Mouse (Mus musculus) midbrain, embryonic 14.5 days (tissue): Measurements from ENCODE around the gene Hipk2. TPM values are rescaled to one million over a fixed set of nuclear protein-coding genes. Genes with fewer than 3 reads are reported as not detected.

Experiments used
- ATAC-seq: fragments of 200-750 bp; cut with Nextera tagmentation; 2 replicates; pipeline ENCODE4 v1.8.0; 2017; ENCODE audit warnings: moderate number of reproducible peaks, moderate library complexity; ENCODE audit not compliant: low FRiP score, low TSS enrichment
- DNase-seq: peaks from one replicate; pipeline ENCODE4 v3.0.0-alpha.2; 2015
- H3K27ac ChIP-seq: fragments of 300-500 bp; sonication (generic); replicated peaks from 2 replicates; pipeline ENCODE4 v1.5.1; 2014; ENCODE audit warnings: mild to moderate bottlenecking, low read depth, low read length, moderate library complexity
- H3K27me3 ChIP-seq: fragments of 300-500 bp; sonication (generic); 2 replicates; pipeline ENCODE4 v1.6.1; 2014; ENCODE audit warnings: low read length, control low read depth, mixed read lengths; ENCODE audit not compliant: control insufficient read depth, insufficient read depth
- H3K36me3 ChIP-seq: fragments of 300-500 bp; sonication (generic); 2 replicates; pipeline ENCODE4 v1.6.1; 2014; ENCODE audit warnings: low read length, control low read depth; ENCODE audit not compliant: control insufficient read depth, insufficient read depth
- H3K4me1 ChIP-seq: fragments of 300-500 bp; sonication (generic); 2 replicates; pipeline ENCODE4 v1.6.1; 2014; ENCODE audit warnings: mild to moderate bottlenecking, antibody characterized with exemption, low read length, control low read depth; ENCODE audit not compliant: control insufficient read depth, insufficient read depth
- H3K4me2 ChIP-seq: fragments of 300-500 bp; sonication (generic); 2 replicates; pipeline ENCODE4 v1.6.1; 2014; ENCODE audit warnings: mild to moderate bottlenecking, low read length, moderate library complexity
- H3K4me3 ChIP-seq: fragments of 300-500 bp; sonication (generic); replicated peaks from 2 replicates; pipeline ENCODE4 v1.5.1; 2014; ENCODE audit warnings: low read depth, low read length
- H3K9ac ChIP-seq: fragments of 300-500 bp; sonication (generic); replicated peaks from 2 replicates; pipeline ENCODE4 v1.6.1; 2014; ENCODE audit warnings: mild to moderate bottlenecking, low read length, moderate library complexity
- H3K9me3 ChIP-seq: fragments of 300-500 bp; sonication (generic); 2 replicates; pipeline ENCODE4 v1.6.1; 2016; ENCODE audit warnings: low read length, control low read depth, mixed read lengths; ENCODE audit not compliant: control insufficient read depth
- WGBS: fragments of 180-500 bp; shearing (Covaris S2); extraction: QIAGEN DNeasy Blood & Tissue Kit; methylation state at CpG from one replicate; pipeline ENCODE4 v1.1.7; 2014; 5-methylcytosine and 5-hydroxymethylcytosine counted together
- polyA plus RNA-seq: library from polyadenylated mRNA; unstranded; fragments of >200 nt; fragmentation: Nextera tagmentation; extraction: Ambion mirVana; gene quantifications from 2 replicates; pipeline ENCODE4 v1.2.1, GENCODE M21; 2014

Hipk2 gene
- polyA plus RNA-seq, 1 experiment from 2014 or later = 41.3 TPM

DNA sequence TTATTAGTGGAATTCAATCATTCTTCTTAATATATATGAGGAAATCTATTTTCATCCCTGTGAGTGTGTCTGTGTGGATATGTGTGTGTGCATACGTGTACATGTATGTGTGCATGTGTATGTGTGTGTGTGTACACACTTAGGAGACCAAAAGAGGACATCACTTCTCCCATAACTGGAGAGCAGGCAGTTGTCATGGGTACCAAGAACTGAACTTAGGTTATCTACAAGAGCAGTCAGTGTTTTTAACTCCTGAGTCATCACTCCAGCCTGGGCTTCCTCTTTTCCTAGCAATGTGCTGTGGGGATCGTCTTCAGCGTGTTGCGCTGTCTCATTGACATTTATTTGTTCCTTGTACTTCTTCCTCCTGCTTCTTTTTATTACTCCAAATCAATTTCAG is 24.1 kb upstream of the Hipk2 start:
- H3K4me3 ChIP-seq = no peak overlapping the region
- peaks cover 4% of the 10 kb centered on the region; the same call in 1 of the 2 replicates for H3K4me1 ChIP-seq
- no peaks in the 10 kb centered on the region for H3K27me3 ChIP-seq
- H3K27ac ChIP-seq = no peak overlapping the region
- H3K9me3 ChIP-seq = no peaks in the 10 kb centered on the region
- no peak overlapping the region for H3K4me2 ChIP-seq
- DNase-seq (no peak), ATAC-seq (no peak)
- no peaks in the 10 kb centered on the region for H3K36me3 ChIP-seq
- 94% methylated on average over 4 of the region's 4 CpGs for WGBS
- no peak overlapping the region for H3K9ac ChIP-seq

DNA sequence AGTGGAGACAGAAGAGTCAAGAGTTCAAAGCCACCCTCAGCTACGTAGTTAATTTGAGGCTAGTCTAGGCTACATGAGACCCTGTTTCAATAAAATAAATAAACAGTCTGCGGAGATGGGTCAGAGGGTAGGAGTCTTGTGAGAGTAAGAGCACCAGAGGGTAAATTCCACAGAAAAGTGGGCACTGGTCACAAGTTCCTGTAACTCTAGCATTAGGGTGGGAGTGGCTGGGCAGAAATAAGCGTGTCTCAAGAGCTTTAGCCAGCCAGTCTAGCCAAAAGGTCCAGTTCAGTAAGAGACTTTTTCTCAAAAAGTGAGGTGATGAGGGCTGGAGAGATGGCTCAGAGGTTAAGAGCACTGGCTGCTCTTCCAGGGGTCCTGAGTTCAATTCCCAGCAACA is 17.6 kb upstream of the Hipk2 start:
- Histone ChIP-seq H3K27me3 (no peaks in the 10 kb centered on the region), H3K9ac (no peak overlapping the region), H3K9me3 (no peaks in the 10 kb centered on the region), H3K4me2 (no peak overlapping the region), H3K36me3 (no peaks in the 10 kb centered on the region), H3K4me3 (no peak overlapping the region), H3K27ac (no peak overlapping the region), H3K4me1 (peaks cover 4% of the 10 kb centered on the region; the same call in 1 of the 2 replicates)
- no peak for ATAC-seq
- 90% methylated on average over 3 of the region's 3 CpGs for WGBS
- no peak for DNase-seq

DNA sequence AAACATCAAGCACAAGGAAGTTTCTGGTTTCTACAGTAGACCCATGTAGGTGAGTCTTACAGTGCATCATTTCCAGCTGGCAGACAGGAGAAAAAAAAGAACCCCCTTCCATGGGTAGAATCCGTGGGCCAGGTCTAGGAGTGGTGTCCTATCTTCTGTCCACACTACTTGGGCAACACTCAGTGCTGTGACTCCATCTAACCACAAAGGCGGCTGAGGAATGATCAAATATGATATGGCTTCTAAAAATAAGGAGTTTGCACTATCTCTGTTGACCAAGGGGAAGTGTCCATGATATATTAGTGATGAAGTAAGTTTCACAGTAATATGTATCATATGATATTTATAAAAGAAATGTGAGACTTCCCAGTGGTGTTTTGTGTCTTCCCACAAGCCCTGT is 16.1 kb upstream of the Hipk2 start:
- DNase-seq = no peak
- 84% methylated on average over 2 of the region's 2 CpGs for WGBS
- H3K4me1 ChIP-seq = peaks cover under 1% of the 10 kb centered on the region; the same call in 1 of the 2 replicates
- H3K36me3 ChIP-seq = no peaks in the 10 kb centered on the region
- H3K27ac ChIP-seq = no peak overlapping the region
- H3K9me3 ChIP-seq = no peaks in the 10 kb centered on the region
- H3K27me3 ChIP-seq = no peaks in the 10 kb centered on the region
- H3K4me2 ChIP-seq = no peak overlapping the region
- H3K4me3 ChIP-seq = no peak overlapping the region
- ATAC-seq = no peak
- no peak overlapping the region for H3K9ac ChIP-seq

DNA sequence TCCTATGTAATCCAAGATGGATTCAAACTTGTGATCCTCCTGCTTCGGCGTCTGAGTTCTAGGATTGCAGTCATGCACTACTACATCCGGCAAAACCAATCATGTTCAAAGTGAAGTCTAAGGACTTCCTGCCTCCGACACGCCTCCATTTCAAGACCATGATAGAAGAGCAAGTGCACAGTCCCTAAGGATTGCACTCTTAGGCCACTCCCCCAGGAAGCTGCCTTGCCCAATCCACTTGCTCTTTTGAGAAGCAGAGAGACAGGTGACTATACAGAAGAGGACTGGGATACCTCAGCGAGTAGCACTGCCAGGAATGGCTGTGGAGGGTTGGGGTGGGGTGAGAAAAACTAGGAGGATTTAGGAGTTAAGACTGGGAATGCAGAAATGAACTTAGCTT is 13.2 kb upstream of the Hipk2 start:
- Histone ChIP-seq H3K9ac (no peak overlapping the region), H3K27me3 (no peaks in the 10 kb centered on the region), H3K4me2 (no peak overlapping the region), H3K4me3 (no peak overlapping the region), H3K4me1 (no peaks in the 10 kb centered on the region), H3K36me3 (no peaks in the 10 kb centered on the region), H3K27ac (no peak overlapping the region), H3K9me3 (no peaks in the 10 kb centered on the region)
- DNase-seq = no peak
- WGBS = 79% methylated on average over 6 of the region's 6 CpGs
- no peak for ATAC-seq

DNA sequence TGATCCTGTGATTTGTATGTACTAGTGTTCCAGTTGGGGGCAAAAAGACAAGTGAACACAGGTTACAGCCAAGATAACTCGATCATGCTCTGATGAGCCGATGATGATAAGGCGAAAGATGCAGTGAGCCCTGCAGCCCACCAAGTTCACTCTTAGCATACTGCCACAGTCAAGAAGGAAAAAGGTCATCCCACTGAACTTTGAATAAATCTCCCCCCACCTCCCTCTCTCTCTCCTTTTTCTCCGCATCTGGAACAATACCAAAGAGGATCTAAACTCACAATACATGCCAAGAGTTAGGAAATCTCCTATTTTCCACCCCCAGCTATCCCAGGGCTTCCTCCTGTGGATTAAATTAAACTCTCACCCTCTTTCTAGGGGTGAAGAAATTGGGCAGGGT is 11.5 kb upstream of the Hipk2 start:
- WGBS = 72% methylated on average over 4 of the region's 4 CpGs
- H3K4me3 ChIP-seq = no peak overlapping the region
- H3K4me2 ChIP-seq = no peak overlapping the region
- H3K4me1 ChIP-seq = no peaks in the 10 kb centered on the region
- H3K27me3 ChIP-seq = no peaks in the 10 kb centered on the region
- DNase-seq (no peak), ATAC-seq (no peak)
- H3K36me3 ChIP-seq = no peaks in the 10 kb centered on the region
- H3K27ac ChIP-seq = no peak overlapping the region
- H3K9me3 ChIP-seq = no peaks in the 10 kb centered on the region
- no peak overlapping the region for H3K9ac ChIP-seq

DNA sequence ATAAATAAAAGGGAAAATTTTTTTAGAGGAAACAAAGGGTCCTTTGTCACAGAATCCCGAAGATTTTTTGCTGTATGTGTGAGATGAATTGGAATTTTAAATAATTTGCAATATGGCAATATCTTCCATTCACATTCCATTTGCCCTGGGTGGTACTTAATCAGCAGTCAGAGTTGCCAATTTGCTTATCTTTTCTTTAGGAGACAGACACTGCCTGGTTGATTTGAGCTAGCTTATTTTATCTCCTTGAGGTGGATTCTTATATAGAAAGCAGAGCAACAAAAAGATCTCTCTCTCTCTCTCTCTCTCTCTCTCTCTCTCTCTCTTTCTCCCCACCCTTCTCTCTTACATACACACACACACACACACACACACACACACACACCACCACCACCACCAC is 9.2 kb upstream of the Hipk2 start:
- WGBS = 68% methylated on average over 1 of the region's 1 CpGs
- DNase-seq = no peak
- no peak overlapping the region for H3K9ac ChIP-seq

DNA sequence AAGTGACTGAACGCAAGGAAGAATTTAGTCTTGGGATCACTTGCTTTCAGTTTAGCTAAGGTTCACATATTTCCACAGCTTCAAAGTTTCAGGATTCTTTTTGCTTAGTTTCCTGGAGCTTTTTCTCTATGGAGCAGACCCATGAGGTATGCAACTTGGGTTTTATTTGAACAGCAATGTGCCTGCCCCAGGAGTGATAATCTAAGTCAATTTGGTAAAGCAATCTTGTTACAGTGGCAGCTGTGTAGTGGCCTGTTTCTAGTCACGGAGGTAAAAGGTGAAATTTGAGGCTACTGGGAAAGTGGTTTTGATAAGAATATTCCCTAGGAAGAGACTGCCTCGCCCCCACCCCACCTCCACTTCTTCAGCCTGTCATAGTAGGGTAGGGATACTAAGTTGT is 8.5 kb upstream of the Hipk2 start:
- Histone ChIP-seq H3K4me2 (no peak overlapping the region), H3K4me1 (no peaks in the 10 kb centered on the region), H3K36me3 (no peaks in the 10 kb centered on the region), H3K9ac (no peak overlapping the region), H3K27ac (no peak overlapping the region), H3K27me3 (no peaks in the 10 kb centered on the region), H3K4me3 (no peak overlapping the region), H3K9me3 (no peaks in the 10 kb centered on the region)
- 77% methylated on average over 3 of the region's 3 CpGs for WGBS
- DNase-seq (no peak), ATAC-seq (no peak)

More for the DNA sequence above, 9.2 kb upstream of the Hipk2 start:
- Histone ChIP-seq H3K4me3 (no peak overlapping the region), H3K9me3 (no peaks in the 10 kb centered on the region), H3K4me1 (no peaks in the 10 kb centered on the region), H3K36me3 (no peaks in the 10 kb centered on the region), H3K4me2 (no peak overlapping the region), H3K27me3 (no peaks in the 10 kb centered on the region), H3K27ac (no peak overlapping the region)
- no peak for ATAC-seq

DNA sequence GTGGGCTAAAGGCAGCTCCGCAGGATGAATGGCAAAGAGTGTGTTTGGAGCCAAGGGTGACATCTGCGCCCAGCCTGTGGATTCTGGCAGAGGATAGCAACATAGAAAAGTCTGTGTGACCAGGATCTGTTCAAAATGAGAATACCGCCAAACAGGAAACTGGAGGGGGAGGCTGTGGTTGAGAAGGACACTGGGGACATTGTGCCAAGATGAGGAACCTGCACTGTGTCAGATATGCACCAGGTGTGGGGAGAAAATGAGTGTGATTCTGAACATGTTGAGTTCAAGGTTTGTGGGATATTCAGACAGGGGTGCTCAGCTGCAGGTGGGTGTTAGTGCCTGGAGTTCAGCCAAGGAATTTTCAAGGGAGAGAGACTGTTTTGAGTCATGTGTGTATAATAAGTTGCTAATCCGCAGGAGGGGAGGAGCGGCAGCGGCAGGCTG is 6.8 kb upstream of the Hipk2 start:
- no peaks in the 10 kb centered on the region for H3K27me3 ChIP-seq
- no peak for ATAC-seq
- H3K9me3 ChIP-seq = no peaks in the 10 kb centered on the region
- 53% methylated on average over 6 of the region's 6 CpGs for WGBS
- H3K4me3 ChIP-seq = no peak overlapping the region
- H3K4me1 ChIP-seq = no peaks in the 10 kb centered on the region
- H3K4me2 ChIP-seq = no peak overlapping the region
- H3K9ac ChIP-seq = no peak overlapping the region
- no peak for DNase-seq
- no peak overlapping the region for H3K27ac ChIP-seq
- no peaks in the 10 kb centered on the region for H3K36me3 ChIP-seq

DNA sequence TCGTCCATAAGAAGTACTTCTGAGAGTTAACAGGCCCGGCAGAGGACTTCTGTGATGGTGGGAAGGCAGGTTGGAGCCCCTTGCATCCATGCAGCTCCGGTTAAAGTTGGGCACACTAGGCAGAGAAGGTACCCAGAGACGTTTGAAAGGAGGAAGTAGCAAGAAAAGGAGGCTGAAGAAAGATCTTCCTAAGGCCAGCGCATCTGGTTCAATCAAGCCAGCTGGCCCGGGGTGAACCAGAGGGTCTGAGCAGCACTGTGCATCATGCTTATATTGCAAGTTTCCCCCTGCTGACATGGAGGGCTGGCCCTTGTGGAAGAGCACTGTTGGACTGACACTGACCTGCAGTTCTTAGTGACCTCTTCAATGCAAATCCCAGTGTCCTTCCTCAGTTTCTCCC is 6.0 kb upstream of the Hipk2 start:
- no peak overlapping the region for H3K9ac ChIP-seq
- H3K9me3 ChIP-seq = no peaks in the 10 kb centered on the region
- DNase-seq = no peak
- H3K27me3 ChIP-seq = no peaks in the 10 kb centered on the region
- H3K4me3 ChIP-seq = no peak overlapping the region
- WGBS = 69% methylated on average over 6 of the region's 6 CpGs
- H3K27ac ChIP-seq = no peak overlapping the region
- H3K4me1 ChIP-seq = no peaks in the 10 kb centered on the region
- ATAC-seq = no peak
- H3K4me2 ChIP-seq = no peak overlapping the region
- H3K36me3 ChIP-seq = no peaks in the 10 kb centered on the region
